Mouse (Mus musculus): ENCODE measurements at regions not wholly inside any gene's neighbourhood (a gene's known extent, or its start where the extent isn't known, plus 50 kb on each side); places are given as distances from the start of the nearest gene placed in this dataset.

DNA sequence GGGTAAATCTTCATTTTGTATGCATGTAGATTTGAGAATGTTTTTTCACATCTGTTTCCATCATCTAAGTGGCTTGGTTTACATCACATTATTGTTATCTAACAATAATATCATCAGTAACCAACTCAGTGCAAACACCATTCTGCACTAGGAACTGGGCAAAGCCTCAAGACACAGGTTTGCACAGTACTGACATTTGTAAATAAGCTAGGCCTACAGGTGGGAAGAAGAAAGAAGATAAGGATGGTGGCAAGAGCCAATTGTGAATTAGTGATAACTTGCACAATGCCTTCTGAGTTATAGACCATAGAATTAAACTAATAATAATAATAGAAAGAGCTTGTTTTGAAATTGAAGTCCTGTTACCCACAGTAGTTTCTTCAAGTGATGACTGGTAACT, 317.6 kb downstream of the Epha7 start:
- H3K27ac ChIP-seq = no peak overlapping the region
- H3K36me3 ChIP-seq (ENCODE audit: control insufficient read depth, insufficient read depth, low read length) = no peaks in the 10 kb centered on the region
- no peak overlapping the region for H3K9ac ChIP-seq (ENCODE audit: low read depth, low read length)
- no peak overlapping the region for H3K4me3 ChIP-seq
- H3K4me1 ChIP-seq (ENCODE audit: control insufficient read depth, insufficient read depth, low read length) = no peaks in the 10 kb centered on the region
- no peak for DNase-seq
- intact Hi-C loops (cut with DNase I) = no loop called here
- TF ChIP-seq CTCF (IDR thresholded peaks at IDR 0.05) = no peak
- no peak for TF ChIP-seq POLR2A (IDR thresholded peaks at IDR 0.05; ENCODE audit: insufficient read depth, low read depth, low read length)
- no peak for TF ChIP-seq EP300 (IDR thresholded peaks at IDR 0.05; ENCODE audit: insufficient read depth, low read depth, low read length)
- no peaks in the 10 kb centered on the region for H3K79me2 ChIP-seq (replicated peaks; ENCODE audit: control insufficient read depth, insufficient read depth, low read length)
- H3K27me3 ChIP-seq (ENCODE audit: control insufficient read depth, insufficient read depth, low read length) = no peaks in the 10 kb centered on the region

GRCm38 (mm10) chr4:29133404-29134307, 320.7 kb downstream of the Epha7 start:
- TF ChIP-seq EP300 (IDR thresholded peaks at IDR 0.05; ENCODE audit: insufficient read depth, low read depth, low read length) (no peak), POLR2A (IDR thresholded peaks at IDR 0.05; ENCODE audit: insufficient read depth, low read depth, low read length) (no peak), CTCF (IDR thresholded peaks at IDR 0.05) (no peak)
- H3K9ac ChIP-seq (ENCODE audit: low read depth, low read length) = no peak overlapping the region
- 56% methylated on average over 21 of the region's 21 CpGs for WGBS
- H3K79me2 ChIP-seq (replicated peaks; ENCODE audit: control insufficient read depth, insufficient read depth, low read length) = no peaks in the 10 kb centered on the region
- intact Hi-C loops (cut with DNase I) = no loop called here
- no peak for DNase-seq
- no peaks in the 10 kb centered on the region for H3K27me3 ChIP-seq (ENCODE audit: control insufficient read depth, insufficient read depth, low read length)
- H3K4me1 ChIP-seq (ENCODE audit: control insufficient read depth, insufficient read depth, low read length) = no peaks in the 10 kb centered on the region
- no peak overlapping the region for H3K27ac ChIP-seq
- no peak overlapping the region for H3K4me3 ChIP-seq
- no peaks in the 10 kb centered on the region for H3K36me3 ChIP-seq (ENCODE audit: control insufficient read depth, insufficient read depth, low read length)

DNA sequence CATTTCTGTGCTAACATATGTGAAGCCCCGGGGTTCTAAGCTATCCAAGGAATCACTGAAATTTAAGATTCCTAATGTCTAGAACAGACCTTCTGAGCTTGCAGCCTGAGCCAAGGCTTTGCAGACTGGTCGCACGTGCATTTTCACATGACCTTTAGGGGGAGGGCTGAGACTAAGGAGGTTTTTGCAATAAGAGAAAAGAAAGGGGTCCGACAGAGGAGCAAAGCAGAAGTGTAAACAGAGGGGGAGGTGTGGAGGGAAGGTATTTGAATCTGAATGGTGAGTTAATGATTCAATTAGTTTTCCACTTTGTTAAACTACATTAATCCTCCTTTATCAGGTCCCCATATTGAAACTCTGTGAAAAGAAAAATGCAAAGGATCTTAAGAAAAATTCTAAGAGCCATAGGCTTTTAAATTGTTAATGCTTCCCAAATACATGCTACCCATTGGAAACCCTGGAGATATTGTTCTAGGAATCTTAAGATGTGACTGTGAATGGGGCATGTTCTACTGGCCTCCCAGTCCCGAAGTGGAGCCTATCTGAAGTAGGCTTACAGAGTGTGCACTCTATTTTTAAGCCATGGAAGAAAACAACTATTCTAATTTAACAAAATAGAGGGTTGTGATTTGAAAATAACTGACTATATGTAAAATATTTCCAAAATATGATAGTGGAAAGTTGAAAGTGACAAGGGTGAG, 322.9 kb downstream of the Epha7 start:
- no peak for DNase-seq
- H3K27ac ChIP-seq = no peak overlapping the region
- no peak overlapping the region for H3K9ac ChIP-seq (ENCODE audit: low read depth, low read length)
- H3K79me2 ChIP-seq (replicated peaks; ENCODE audit: control insufficient read depth, insufficient read depth, low read length) = no peaks in the 10 kb centered on the region
- no peaks in the 10 kb centered on the region for H3K4me1 ChIP-seq (ENCODE audit: control insufficient read depth, insufficient read depth, low read length)
- TF ChIP-seq POLR2A (IDR thresholded peaks at IDR 0.05; ENCODE audit: insufficient read depth, low read depth, low read length) = no peak
- H3K27me3 ChIP-seq (ENCODE audit: control insufficient read depth, insufficient read depth, low read length) = no peaks in the 10 kb centered on the region
- H3K4me3 ChIP-seq = no peak overlapping the region
- intact Hi-C loops (cut with DNase I) = no loop called here
- 48% methylated on average over 5 of the region's 5 CpGs for WGBS
- H3K36me3 ChIP-seq (ENCODE audit: control insufficient read depth, insufficient read depth, low read length) = no peaks in the 10 kb centered on the region

DNA sequence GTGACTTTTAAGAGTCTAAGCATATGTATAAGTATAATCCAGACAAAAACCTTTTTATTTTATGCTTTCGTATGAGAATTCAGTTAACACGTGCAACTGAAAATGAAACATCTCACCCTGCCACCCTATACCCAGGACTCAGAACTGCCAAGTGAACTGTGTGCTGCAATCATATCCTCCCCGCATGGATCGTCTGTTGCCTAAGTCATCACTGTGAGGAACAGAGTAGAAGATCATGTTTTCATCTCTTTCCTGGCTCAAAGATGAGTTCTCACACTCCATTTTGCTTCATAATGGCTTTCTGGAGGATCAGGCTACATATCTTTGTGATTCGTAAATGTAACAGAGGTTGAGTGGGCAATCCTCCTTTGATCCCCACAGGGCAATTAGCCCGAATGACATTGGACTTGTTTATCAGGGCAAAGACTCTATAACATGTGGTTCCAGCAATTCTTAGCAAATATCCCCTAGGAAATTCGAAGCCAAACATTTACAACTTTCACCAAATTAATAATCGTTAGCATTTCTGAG, 325.9 kb downstream of the Epha7 start:
- WGBS = 81% methylated on average over 8 of the region's 8 CpGs
- Histone ChIP-seq H3K4me1 (ENCODE audit: control insufficient read depth, insufficient read depth, low read length) (no peaks in the 10 kb centered on the region), H3K36me3 (ENCODE audit: control insufficient read depth, insufficient read depth, low read length) (no peaks in the 10 kb centered on the region), H3K9ac (ENCODE audit: low read depth, low read length) (no peak overlapping the region), H3K4me3 (no peak overlapping the region), H3K79me2 (replicated peaks; ENCODE audit: control insufficient read depth, insufficient read depth, low read length) (no peaks in the 10 kb centered on the region), H3K27me3 (ENCODE audit: control insufficient read depth, insufficient read depth, low read length) (no peaks in the 10 kb centered on the region), H3K27ac (no peak overlapping the region)
- intact Hi-C loops (cut with DNase I) = no loop called here
- TF ChIP-seq POLR2A (IDR thresholded peaks at IDR 0.05; ENCODE audit: insufficient read depth, low read depth, low read length) (no peak), EP300 (IDR thresholded peaks at IDR 0.05; ENCODE audit: insufficient read depth, low read depth, low read length) (no peak), CTCF (IDR thresholded peaks at IDR 0.05) (no peak)
- no peak for DNase-seq

GRCm38 (mm10) chr4:29143415-29143814, 330.5 kb downstream of the Epha7 start:
- H3K9ac ChIP-seq (ENCODE audit: low read depth, low read length) = no peak overlapping the region
- no peaks in the 10 kb centered on the region for H3K79me2 ChIP-seq (replicated peaks; ENCODE audit: control insufficient read depth, insufficient read depth, low read length)
- TF ChIP-seq POLR2A (IDR thresholded peaks at IDR 0.05; ENCODE audit: insufficient read depth, low read depth, low read length) (no peak), CTCF (IDR thresholded peaks at IDR 0.05) (no peak), EP300 (IDR thresholded peaks at IDR 0.05; ENCODE audit: insufficient read depth, low read depth, low read length) (no peak)
- no peak for DNase-seq
- H3K4me1 ChIP-seq (ENCODE audit: control insufficient read depth, insufficient read depth, low read length) = no peaks in the 10 kb centered on the region
- no peak overlapping the region for H3K4me3 ChIP-seq
- no peaks in the 10 kb centered on the region for H3K27me3 ChIP-seq (ENCODE audit: control insufficient read depth, insufficient read depth, low read length)
- intact Hi-C loops (cut with DNase I) = no loop called here
- 88% methylated on average over 1 of the region's 1 CpGs for WGBS
- H3K36me3 ChIP-seq (ENCODE audit: control insufficient read depth, insufficient read depth, low read length) = no peaks in the 10 kb centered on the region
- H3K27ac ChIP-seq = no peak overlapping the region

DNA sequence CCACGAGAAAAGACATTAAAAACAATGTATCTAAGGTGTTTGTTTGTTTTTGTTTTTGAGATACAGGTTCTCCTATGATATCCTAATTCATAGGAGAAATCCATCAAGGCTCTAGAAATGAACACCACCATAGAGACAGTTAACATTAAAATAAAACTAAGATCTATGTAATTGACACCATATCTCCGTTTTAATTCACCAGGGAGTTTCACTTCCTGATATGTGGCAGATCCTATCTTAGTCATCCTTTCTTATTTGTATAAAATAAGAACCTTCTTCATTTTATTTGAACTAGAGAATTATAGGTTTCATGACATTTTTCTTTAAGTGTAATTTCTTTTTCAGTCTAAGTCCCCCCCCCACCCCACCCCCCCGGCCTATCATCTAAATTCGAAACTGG, 332.3 kb downstream of the Epha7 start:
- Histone ChIP-seq H3K79me2 (replicated peaks; ENCODE audit: control insufficient read depth, insufficient read depth, low read length) (no peaks in the 10 kb centered on the region), H3K4me3 (no peak overlapping the region), H3K27me3 (ENCODE audit: control insufficient read depth, insufficient read depth, low read length) (no peaks in the 10 kb centered on the region), H3K9ac (ENCODE audit: low read depth, low read length) (no peak overlapping the region), H3K36me3 (ENCODE audit: control insufficient read depth, insufficient read depth, low read length) (no peaks in the 10 kb centered on the region), H3K4me1 (ENCODE audit: control insufficient read depth, insufficient read depth, low read length) (no peaks in the 10 kb centered on the region), H3K27ac (no peak overlapping the region)
- TF ChIP-seq EP300 (IDR thresholded peaks at IDR 0.05; ENCODE audit: insufficient read depth, low read depth, low read length) (no peak), CTCF (IDR thresholded peaks at IDR 0.05) (no peak), POLR2A (IDR thresholded peaks at IDR 0.05; ENCODE audit: insufficient read depth, low read depth, low read length) (no peak)
- 75% methylated on average over 4 of the region's 4 CpGs for WGBS
- no peak for DNase-seq
- intact Hi-C loops (cut with DNase I) = no loop called here

Measured in heart, adult 2 months (tissue).